Mouse (Mus musculus): ENCODE results near the gene Nabp2.
A peak's percentile ranks its signal among the peaks of the same experiment; 100 is the strongest.

Nabp2 gene

GRCm38 (mm10) chr10:128429052-128429451 is 17.8 kb upstream of the Nabp2 start:
- no peak for DNase-seq

GRCm38 (mm10) chr10:128425260-128425659 is 14.0 kb upstream of the Nabp2 start:
- DNase-seq: no peak

- no peak for DNase-seq
These were observed 13.3 kb upstream of the Nabp2 start for GRCm38 (mm10) chr10:128424604-128425003.

- no peak for DNase-seq
These were observed 11.1 kb upstream of the Nabp2 start for GRCm38 (mm10) chr10:128422426-128422825.

GRCm38 (mm10) chr10:128414848-128415247 is 3.6 kb upstream of the Nabp2 start:
- no peak for DNase-seq

GRCm38 (mm10) chr10:128413076-128413475 is 1.8 kb upstream of the Nabp2 start:
- DNase-seq: no peak

GRCm38 (mm10) chr10:128412558-128412957 is 1.3 kb upstream of the Nabp2 start:
- no peak for DNase-seq

GRCm38 (mm10) chr10:128412055-128412381 is 726 bp upstream of the Nabp2 start:
- DNase-seq: peak; percentile 61 to 75

- DNase-seq: no peak
These were observed 789 bp downstream of the Nabp2 start for GRCm38 (mm10) chr10:128410560-128410845.

- DNase-seq: peak; percentile 97 to 99
These were observed 1.4 kb downstream of the Nabp2 start for GRCm38 (mm10) chr10:128409692-128410559.

- no peak for DNase-seq
These were observed 2.4 kb downstream of the Nabp2 start for GRCm38 (mm10) chr10:128408591-128409535.

GRCm38 (mm10) chr10:128403931-128404330 is 7.4 kb downstream of the Nabp2 start:
- no peak for DNase-seq

- no peak for DNase-seq
These were observed 9.7 kb downstream of the Nabp2 start for GRCm38 (mm10) chr10:128401638-128402037.

- DNase-seq: no peak
These were observed 10.2 kb downstream of the Nabp2 start, which contains the start of gene Slc39a5 for GRCm38 (mm10) chr10:128401056-128401455. TSS of gene Slc39a5 (minus strand) at chr10:128401229.

GRCm38 (mm10) chr10:128400338-128400737 is 11.0 kb downstream of the Nabp2 start:
- no peak for DNase-seq

GRCm38 (mm10) chr10:128397466-128397865 is 13.8 kb downstream of the Nabp2 start:
- DNase-seq: no peak

- DNase-seq: no peak
These were observed 14.5 kb downstream of the Nabp2 start for GRCm38 (mm10) chr10:128396716-128397264.

- DNase-seq: no peak
These were observed 15.1 kb downstream of the Nabp2 start for GRCm38 (mm10) chr10:128396017-128396673.

- DNase-seq: no peak
These were observed 19.4 kb downstream of the Nabp2 start for GRCm38 (mm10) chr10:128391850-128392249.

GRCm38 (mm10) chr10:128390366-128390765 is 20.9 kb downstream of the Nabp2 start:
- no peak for DNase-seq

- no peak for DNase-seq
These were observed 21.7 kb downstream of the Nabp2 start for GRCm38 (mm10) chr10:128389570-128389969.

GRCm38 (mm10) chr10:128388941-128389340 is 22.4 kb downstream of the Nabp2 start:
- DNase-seq: no peak

- no peak for DNase-seq
These were observed 25.4 kb downstream of the Nabp2 start for GRCm38 (mm10) chr10:128385902-128386301.

Measured in lung, postnatal 4 days (tissue).